Mouse (Mus musculus) adrenal gland, adult 8-10 months (tissue): ENCODE measurements around the gene Rnf183. TPM values are rescaled to one million over a fixed set of nuclear protein-coding genes. Genes with fewer than 3 reads are reported as not detected.
"Not testable (repeated sequence)": the region's sequence is repeated elsewhere in the genome, so short reads cannot be mapped to it uniquely, and the experiment has no call there.

ENCODE experiments used
- DNase-seq: peaks from one replicate; pipeline ENCODE4 v3.0.0; 2022
- total RNA-seq, 4 experiments: library from RNA; stranded (reverse); gene quantifications; 2 replicates each; pipeline ENCODE4 v1.2.4; 2022

The Rnf183 gene
- 1 to 10 TPM in 2 of 4 experiments, under 1 TPM in 1, not detected in 1; 0.21 to 2.4 (median 1.2) TPM for total RNA-seq

GRCm38 (mm10) chr4:62435081-62435480, at the start of gene Rnf183:
TSS of gene Rnf183 (minus strand) at chr4:62435252.
- no peak for DNase-seq

GRCm38 (mm10) chr4:62480709-62481605, 45.9 kb upstream of the Rnf183 start:
- DNase-seq: no peak

GRCm38 (mm10) chr4:62479937-62480708, 45.1 kb upstream of the Rnf183 start, which contains the start of gene Bspry:
TSS of gene Bspry (plus strand) at chr4:62480053.
- no peak for DNase-seq

GRCm38 (mm10) chr4:62479593-62479936, 44.5 kb upstream of the Rnf183 start:
- DNase-seq: not testable (repeated sequence)

GRCm38 (mm10) chr4:62477542-62478244, 42.6 kb upstream of the Rnf183 start:
- DNase-seq: no peak

- no peak for DNase-seq
Measured at GRCm38 (mm10) chr4:62475793-62476192, 40.7 kb upstream of the Rnf183 start.

GRCm38 (mm10) chr4:62475131-62475530, 40.1 kb upstream of the Rnf183 start:
- no peak for DNase-seq

GRCm38 (mm10) chr4:62472071-62472470, 37.0 kb upstream of the Rnf183 start:
- no peak for DNase-seq

GRCm38 (mm10) chr4:62470598-62471051, 35.6 kb upstream of the Rnf183 start, which contains the start of gene Wdr31:
TSS of gene Wdr31 (minus strand) at chr4:62470896.
- DNase-seq: peak; percentile 51

GRCm38 (mm10) chr4:62468158-62468557, 33.1 kb upstream of the Rnf183 start:
- no peak for DNase-seq

- DNase-seq: no peak
Measured at GRCm38 (mm10) chr4:62463124-62463523, 28.1 kb upstream of the Rnf183 start.

- no peak for DNase-seq
Measured at GRCm38 (mm10) chr4:62460348-62460747, 25.3 kb upstream of the Rnf183 start.

GRCm38 (mm10) chr4:62459081-62459480, 24.0 kb upstream of the Rnf183 start:
- DNase-seq: no peak

GRCm38 (mm10) chr4:62454995-62455394, 19.9 kb upstream of the Rnf183 start:
- no peak for DNase-seq

- no peak for DNase-seq
Measured at GRCm38 (mm10) chr4:62440986-62441385, 5.9 kb upstream of the Rnf183 start.

- no peak for DNase-seq
Measured at GRCm38 (mm10) chr4:62440544-62440943, 5.5 kb upstream of the Rnf183 start.

- DNase-seq: no peak
Measured at GRCm38 (mm10) chr4:62439793-62440192, 4.7 kb upstream of the Rnf183 start.

- no peak for DNase-seq
Measured at GRCm38 (mm10) chr4:62437871-62438270, 2.8 kb upstream of the Rnf183 start.

GRCm38 (mm10) chr4:62437256-62437778, 2.3 kb upstream of the Rnf183 start:
- DNase-seq: no peak

GRCm38 (mm10) chr4:62433939-62434870, 847 bp downstream of the Rnf183 start:
- DNase-seq: no peak

GRCm38 (mm10) chr4:62431522-62431921, 3.5 kb downstream of the Rnf183 start:
- no peak for DNase-seq
